Mouse (Mus musculus) activated CD4-positive, CD25-positive, alpha-beta regulatory T cell, adult 4 months (primary cell): Measurements from ENCODE around the gene Suz12. TPM values are rescaled to one million over a fixed set of nuclear protein-coding genes. Genes with fewer than 3 reads are reported as not detected.
"Not testable (repeated sequence)": the region's sequence is repeated elsewhere in the genome, so short reads cannot be mapped to it uniquely, and the experiment has no call there.

ENCODE experiments used
- ATAC-seq: one replicate; pipeline ENCODE4 v1.8.0; 2017
- polyA plus RNA-seq, 2 experiments: library from polyadenylated mRNA; unstranded; fragments of 100-300 nt; shearing (Covaris generic); gene quantifications; one replicate each; pipeline ENCODE4 v1.2.1; 2017

Gene Suz12
- polyA plus RNA-seq, 2 experiments from 2014 or later, result 31.1 to 45.8 TPM

DNA sequence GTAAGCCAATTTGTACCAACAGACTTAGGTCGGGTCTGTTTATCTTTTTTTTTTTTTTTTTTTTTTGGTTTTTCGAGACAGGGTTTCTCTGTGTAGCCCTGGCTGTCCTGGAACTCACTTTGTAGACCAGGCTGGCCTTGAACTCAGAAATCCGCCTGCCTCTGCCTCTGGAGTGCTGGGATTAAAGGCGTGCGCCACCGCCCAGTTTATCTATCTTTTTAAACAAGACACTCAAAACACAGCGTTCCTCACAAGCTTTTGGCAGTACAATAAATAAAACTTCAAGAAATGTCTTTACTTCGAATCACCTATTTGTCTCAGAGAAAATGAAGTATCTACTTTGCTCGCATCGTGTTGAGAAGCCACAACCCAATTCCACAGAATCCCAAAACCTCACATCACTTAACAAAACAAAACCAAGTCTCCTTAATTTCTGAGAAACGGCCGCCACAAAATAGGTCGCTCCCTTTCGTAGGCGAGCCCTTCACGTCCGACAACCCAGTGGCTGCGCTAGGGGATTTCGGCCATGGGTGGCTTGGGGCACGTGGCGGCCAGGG, 793 bp upstream of the Suz12 start:
- no peak for ATAC-seq

- ATAC-seq, result no peak
These were observed 707 bp downstream of the Suz12 start for GRCm38 (mm10) chr11:79993356-79994270.

DNA sequence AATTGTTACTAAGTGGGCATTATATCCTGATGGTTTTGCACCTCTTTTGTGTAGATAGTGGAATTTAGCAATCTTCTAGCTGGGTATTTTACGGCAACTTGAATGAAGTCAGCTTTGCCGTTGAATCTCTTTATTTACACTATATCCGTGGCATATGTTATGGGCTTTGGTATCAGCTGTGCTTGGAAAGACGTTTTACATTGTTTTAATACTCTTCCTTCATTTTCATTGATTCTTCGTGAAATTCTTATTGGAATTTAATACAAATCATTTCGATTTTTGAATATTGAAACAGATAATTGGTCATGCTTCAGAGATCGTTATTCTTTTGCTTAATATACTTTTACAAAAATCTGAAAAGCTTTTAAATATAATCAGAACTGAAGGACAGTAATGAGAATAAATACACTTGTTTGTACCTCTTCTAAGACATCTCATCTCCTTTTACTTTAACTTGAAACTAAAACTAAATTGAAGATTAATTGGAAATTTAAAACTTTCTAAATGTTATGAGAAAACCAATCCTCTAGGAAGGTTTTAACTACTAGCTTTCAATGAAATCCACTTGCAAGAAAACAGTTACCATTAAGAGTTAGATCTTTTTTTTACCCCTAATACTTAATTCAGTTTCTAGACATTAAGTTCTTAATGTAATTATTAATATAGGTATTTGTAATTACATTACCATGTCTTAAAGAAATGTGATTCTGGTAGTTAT, 1.5 kb downstream of the Suz12 start:
- no peak for ATAC-seq

DNA sequence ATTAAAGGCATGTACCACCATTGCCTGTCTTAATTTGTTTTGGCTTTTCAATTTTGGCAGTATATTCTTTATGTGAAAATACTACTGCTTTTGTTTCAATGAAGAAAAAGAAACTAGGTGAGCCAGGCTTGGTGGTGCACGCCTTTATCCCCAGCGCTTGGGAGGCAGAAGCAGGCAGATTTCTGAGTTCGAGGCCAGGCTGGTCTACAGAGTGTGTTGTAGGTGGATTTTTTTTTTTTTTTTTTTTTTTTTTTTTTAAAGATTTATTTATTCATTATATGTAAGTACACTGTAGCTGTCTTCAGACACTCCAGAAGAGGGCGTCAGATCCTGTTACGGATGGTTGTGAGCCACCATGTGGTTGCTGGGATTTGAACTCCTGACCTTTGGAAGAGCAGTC, 23.6 kb downstream of the Suz12 start:
- ATAC-seq, result not testable (repeated sequence)

DNA sequence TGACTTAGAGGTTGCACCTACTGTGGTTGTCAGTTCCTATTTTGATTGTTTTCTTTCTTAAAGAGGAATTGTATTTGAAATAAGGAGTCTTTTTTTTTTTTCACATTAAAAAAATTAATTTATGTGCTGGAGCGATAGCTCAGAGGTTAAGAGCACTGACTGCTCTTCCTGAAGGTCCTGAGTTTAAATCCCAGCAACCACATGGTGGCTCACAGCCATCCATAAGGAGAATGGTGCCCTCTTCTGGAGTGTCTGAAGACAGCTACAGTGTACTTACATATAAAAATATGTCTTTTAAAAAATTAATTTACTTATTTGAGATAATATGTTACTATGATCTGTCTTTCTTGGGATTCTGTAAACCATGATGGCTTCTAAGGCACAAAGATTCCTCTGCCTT, 26.9 kb downstream of the Suz12 start:
- no peak for ATAC-seq

GRCm38 (mm10) chr11:80021306-80021705, 28.4 kb downstream of the Suz12 start:
- ATAC-seq, result no peak

- no peak for ATAC-seq
These were observed 44.6 kb downstream of the Suz12 start for GRCm38 (mm10) chr11:80037495-80037894.

- ATAC-seq, result peak; percentile 45
These were observed 49.9 kb downstream of the Suz12 start for GRCm38 (mm10) chr11:80042615-80043418.

DNA sequence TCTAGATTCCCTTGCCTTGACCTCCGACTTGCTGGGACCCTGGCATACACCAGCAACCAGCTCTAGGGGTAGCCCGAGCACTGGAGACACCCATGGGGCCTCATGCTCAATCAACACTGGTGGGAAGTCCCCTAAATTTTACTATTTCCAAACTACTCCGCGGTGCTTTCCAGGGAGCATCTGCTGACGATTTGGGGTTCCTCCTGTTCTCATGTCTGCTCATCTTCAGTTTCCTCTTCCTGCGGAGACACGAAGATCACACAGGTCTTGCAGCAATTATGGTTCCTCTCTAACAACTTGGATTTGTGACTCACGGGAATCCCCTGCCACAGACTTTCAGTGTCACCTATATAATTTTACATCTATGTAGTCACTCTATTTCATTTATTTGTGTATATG, 50.5 kb downstream of the Suz12 start:
- peak; percentile 70 for ATAC-seq

GRCm38 (mm10) chr11:80046856-80047255, 54.0 kb downstream of the Suz12 start:
- no peak for ATAC-seq

- no peak for ATAC-seq
These were observed 57.2 kb downstream of the Suz12 start for GRCm38 (mm10) chr11:80050088-80050487.

GRCm38 (mm10) chr11:80052456-80052855, 59.5 kb downstream of the Suz12 start:
- no peak for ATAC-seq

DNA sequence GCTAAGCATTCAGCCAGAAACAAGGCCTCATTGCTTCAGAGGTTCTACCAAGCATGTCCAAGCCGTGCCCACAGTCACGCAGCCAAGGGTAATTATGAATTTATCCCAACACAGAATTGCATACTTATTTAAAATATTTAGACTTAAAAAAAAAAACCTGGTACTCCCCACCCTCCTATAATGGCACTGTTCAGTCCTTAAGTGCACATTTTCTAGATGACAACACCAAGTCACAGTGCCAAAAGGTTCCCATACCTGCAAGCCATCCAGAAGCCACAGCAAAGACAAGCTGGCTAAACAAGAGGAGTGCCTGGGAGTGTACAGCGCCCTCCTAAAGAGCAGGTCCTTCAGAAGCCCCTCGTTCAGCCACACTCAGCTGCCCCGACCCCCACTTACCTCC, 60.3 kb downstream of the Suz12 start:
- no peak for ATAC-seq

- no peak for ATAC-seq
These were observed 61.8 kb downstream of the Suz12 start for GRCm38 (mm10) chr11:80054659-80055058.

- ATAC-seq, result no peak
These were observed 63.2 kb downstream of the Suz12 start for GRCm38 (mm10) chr11:80056141-80056540.

GRCm38 (mm10) chr11:80062159-80062558, 69.3 kb downstream of the Suz12 start:
- no peak for ATAC-seq

DNA sequence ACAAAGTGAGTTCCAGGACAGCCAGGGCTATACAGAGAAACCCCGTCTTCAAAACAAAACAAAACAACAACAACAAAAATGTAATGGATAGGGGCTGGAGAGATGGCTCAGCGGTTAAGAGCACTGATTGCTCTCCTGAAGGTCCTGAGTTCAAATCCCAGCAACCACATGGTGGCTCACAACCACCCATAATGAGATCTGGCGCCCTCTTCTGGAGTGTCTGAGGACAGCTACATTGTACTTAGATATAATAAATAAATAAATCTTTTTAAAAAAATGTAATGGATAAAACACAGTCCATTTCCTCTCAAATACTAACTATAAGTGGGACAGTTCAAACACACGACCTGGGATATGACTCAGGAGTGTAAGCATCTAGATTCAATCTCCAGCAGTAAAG, 73.5 kb downstream of the Suz12 start:
- ATAC-seq, result not testable (repeated sequence)

DNA sequence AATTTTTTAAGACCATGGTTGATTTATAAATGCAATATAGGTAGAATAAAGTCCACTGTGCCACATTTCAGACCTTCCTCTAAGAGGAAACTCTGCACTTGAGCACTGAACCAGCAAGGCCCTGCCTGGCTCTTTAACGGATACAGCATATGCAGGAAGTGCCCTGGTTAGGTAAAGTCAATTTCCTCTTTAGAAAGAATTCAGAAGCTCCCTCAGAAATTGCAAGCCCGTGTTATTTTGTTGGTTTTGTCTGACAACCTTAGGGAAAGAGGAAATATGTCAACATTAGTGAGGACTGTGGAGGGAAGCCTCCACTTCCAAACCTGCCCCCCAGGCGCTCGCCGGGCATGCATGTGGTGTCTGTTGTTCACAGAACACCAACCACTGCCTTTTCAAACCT, 74.7 kb downstream of the Suz12 start:
- peak; percentile 61 for ATAC-seq

DNA sequence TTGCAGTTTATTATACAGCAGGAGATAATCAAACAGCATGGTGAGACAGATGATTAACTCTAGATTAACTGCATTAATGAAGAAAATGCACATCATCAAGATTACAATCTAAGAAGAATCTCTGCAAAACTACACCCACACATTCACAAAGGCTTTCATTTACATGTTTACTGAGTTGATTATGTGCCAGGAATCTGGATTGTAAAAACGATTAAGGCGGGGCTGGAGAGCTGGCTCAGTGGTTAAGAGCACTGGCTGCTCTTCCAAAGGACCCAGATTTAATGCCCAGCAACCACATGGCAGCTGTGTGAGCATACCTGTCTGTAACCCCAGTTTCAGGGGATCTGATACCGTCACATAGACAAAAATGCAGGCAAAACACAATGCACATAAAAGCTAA, 76.9 kb downstream of the Suz12 start:
- ATAC-seq, result no peak

DNA sequence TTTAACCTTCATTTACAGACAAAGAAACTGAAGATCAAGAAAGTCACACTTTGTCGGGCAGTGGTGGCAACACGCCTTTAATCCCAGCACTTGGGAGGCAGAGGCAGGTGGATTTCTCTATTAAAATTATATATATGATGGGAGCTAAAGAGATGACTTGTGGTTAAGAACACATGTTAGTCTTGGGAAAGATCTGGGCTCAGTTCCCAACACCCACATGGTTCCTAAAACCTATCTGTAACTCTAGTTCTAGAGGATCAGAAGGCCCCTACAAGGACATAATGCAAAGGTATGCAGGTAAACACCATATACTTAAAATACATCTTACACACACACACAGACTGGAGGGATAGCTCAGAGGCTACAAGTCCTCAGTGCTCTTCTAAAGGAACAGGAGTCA, 78.1 kb downstream of the Suz12 start:
- no peak for ATAC-seq

GRCm38 (mm10) chr11:80072365-80072764, 79.5 kb downstream of the Suz12 start:
- peak; percentile 31 for ATAC-seq

- peak; percentile 41 for ATAC-seq
These were observed 82.8 kb downstream of the Suz12 start for GRCm38 (mm10) chr11:80075608-80076277.
